Mouse (Mus musculus): ENCODE data around the gene Tmem132d. TPM values are rescaled to one million over a fixed set of nuclear protein-coding genes. Genes with fewer than 3 reads are reported as not detected.
A peak's percentile ranks its signal among the peaks of the same experiment; 100 is the strongest.

Tmem132d gene
- polyA plus RNA-seq, 1 experiment from 2014 or later: 4.1 TPM

DNA sequence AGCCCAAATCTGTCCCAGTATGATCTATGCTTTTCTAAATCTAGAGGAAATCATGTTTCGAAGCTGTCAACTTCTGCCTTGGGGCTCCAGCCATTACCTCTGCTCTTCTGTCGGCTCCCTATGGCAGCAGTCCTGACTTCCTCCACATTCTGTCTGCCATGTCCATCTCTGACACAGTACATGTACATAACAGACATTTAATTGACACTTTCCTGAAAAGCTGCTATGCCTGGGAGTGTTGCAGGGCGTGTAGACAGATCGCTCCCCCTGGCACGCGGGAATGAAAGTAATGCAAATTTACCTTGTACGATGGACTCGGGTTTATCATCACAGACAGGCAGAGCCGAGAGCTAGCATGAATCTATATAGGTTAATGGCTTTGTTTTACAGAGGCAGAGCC lies 241.2 kb downstream of the Tmem132d start:
- no peak overlapping the region for H3K27ac ChIP-seq (replicated peaks; ENCODE audit: low read depth, low read length)
- ATAC-seq (ENCODE audit: low FRiP score, low TSS enrichment): no peak
- H3K4me1 ChIP-seq (ENCODE audit: control insufficient read depth, insufficient read depth, low read length): peaks cover 18% of the 10 kb centered on the region; the same call in 1 of the 2 replicates
- H3K9me3 ChIP-seq (ENCODE audit: control insufficient read depth, low read length): no peaks in the 10 kb centered on the region
- no peaks in the 10 kb centered on the region for H3K36me3 ChIP-seq (ENCODE audit: control insufficient read depth, insufficient read depth, low read length)
- DNase-seq: peak; percentile 66
- no peaks in the 10 kb centered on the region for H3K27me3 ChIP-seq (ENCODE audit: control insufficient read depth, insufficient read depth, low read length)
- H3K9ac ChIP-seq (replicated peaks; ENCODE audit: low read length): no peak overlapping the region
- no peak overlapping the region for H3K4me2 ChIP-seq (ENCODE audit: low read length)
- no peak overlapping the region for H3K4me3 ChIP-seq (replicated peaks; ENCODE audit: low read depth, low read length)
- WGBS: 52% methylated on average over 9 of the region's 9 CpGs

DNA sequence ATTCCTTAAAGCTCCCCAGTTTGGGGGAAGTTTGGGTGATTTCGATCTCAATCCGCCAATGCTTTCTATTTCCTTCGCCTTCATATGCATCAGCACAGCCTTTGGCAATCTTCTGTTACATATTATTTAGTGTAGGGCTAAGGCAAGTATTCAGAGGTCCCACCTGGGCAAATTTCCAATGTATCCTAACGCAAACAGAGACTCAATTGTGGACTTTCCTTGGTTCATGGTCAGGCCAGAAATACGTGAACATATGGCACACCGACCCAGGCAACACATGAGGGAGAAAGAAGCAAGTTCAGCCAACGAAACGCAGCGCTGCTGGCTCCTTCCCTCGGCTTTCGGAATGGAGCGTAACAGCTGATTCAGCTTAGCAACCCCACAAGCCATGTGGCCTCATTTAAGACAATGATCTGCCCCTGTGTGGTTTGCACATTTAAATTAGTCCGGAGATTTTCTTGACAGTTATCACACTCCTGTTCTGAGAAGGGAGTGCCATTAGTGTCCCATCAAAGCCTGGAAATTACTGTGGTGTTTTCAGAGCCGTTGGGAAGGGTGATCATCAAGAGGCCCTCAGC lies 242.5 kb downstream of the Tmem132d start:
- Histone ChIP-seq H3K27me3 (ENCODE audit: control insufficient read depth, insufficient read depth, low read length) (no peaks in the 10 kb centered on the region), H3K9me3 (ENCODE audit: control insufficient read depth, low read length) (no peaks in the 10 kb centered on the region), H3K27ac (replicated peaks; ENCODE audit: low read depth, low read length) (no peak overlapping the region), H3K9ac (replicated peaks; ENCODE audit: low read length) (no peak overlapping the region), H3K4me2 (ENCODE audit: low read length) (no peak overlapping the region), H3K4me3 (replicated peaks; ENCODE audit: low read depth, low read length) (no peak overlapping the region), H3K36me3 (ENCODE audit: control insufficient read depth, insufficient read depth, low read length) (no peaks in the 10 kb centered on the region), H3K4me1 (ENCODE audit: control insufficient read depth, insufficient read depth, low read length) (peaks cover 18% of the 10 kb centered on the region; the same call in 1 of the 2 replicates)
- ATAC-seq (ENCODE audit: low FRiP score, low TSS enrichment): no peak
- WGBS: 68% methylated on average over 14 of the region's 14 CpGs
- DNase-seq: peak; percentile 46

DNA sequence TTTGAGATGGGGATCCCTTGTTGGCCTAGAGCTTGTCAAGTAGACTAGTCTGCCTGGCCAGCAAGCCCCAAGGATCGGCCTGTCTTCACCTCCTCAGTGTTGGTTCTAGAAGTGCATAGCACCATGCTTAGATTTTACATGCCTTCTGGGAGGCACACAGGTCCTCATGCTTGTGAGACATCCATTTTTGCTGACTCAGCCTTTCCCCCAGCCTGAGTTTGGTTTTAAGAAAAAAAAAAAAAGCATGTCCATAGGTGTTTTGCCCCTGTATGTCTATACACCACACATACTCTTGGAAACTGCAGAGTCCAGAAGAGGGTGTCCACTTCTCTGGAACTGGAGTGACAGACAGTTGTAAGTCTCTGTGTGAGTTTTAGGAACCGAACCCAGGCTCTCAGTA lies 256.6 kb downstream of the Tmem132d start:
- Histone ChIP-seq H3K27me3 (ENCODE audit: control insufficient read depth, insufficient read depth, low read length) (no peaks in the 10 kb centered on the region), H3K4me3 (replicated peaks; ENCODE audit: low read depth, low read length) (no peak overlapping the region), H3K4me1 (ENCODE audit: control insufficient read depth, insufficient read depth, low read length) (no peaks in the 10 kb centered on the region), H3K27ac (replicated peaks; ENCODE audit: low read depth, low read length) (no peak overlapping the region), H3K4me2 (ENCODE audit: low read length) (no peak overlapping the region), H3K9me3 (ENCODE audit: control insufficient read depth, low read length) (no peaks in the 10 kb centered on the region), H3K36me3 (ENCODE audit: control insufficient read depth, insufficient read depth, low read length) (no peaks in the 10 kb centered on the region), H3K9ac (replicated peaks; ENCODE audit: low read length) (no peak overlapping the region)
- no peak for DNase-seq
- WGBS: 97% methylated on average over 2 of the region's 2 CpGs
- no peak for ATAC-seq (ENCODE audit: low FRiP score, low TSS enrichment)

DNA sequence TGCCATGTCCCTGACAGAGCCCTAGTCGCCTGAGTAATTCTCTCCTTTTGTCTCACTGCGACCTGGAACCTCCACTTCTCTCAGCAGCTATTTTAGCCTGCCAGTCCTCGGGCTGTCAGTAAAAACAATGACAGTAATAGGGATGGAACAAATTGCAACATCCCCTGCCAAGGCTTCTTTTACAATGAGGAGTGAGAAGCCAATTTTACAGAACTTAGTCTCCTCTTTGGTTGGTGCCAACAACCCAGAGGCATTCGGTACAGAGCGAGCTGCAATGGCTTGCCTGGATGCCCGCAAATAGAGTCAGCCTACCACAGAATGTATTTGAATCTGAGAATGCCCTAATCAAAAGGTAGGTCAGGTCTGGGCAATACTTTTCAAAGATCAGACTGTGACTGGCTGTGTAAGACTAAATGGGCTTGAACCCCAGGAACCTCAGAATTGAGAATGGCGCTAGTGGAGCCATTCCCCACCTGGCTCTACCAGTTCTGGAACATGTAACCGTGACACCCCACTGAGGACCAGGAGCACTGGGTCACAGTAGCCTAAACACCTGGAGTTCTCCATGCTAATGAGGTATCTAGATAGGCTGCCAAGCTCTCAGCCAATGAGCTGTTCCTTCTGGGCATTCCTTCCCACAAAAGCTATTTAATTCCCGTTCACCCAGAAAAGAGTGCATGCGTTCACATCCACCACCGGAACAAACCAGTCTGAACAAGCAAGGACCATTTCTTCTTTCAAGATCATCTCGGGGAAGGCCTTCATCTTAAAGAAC lies 273.8 kb downstream of the Tmem132d start:
- H3K4me2 ChIP-seq (ENCODE audit: low read length): no peak overlapping the region
- no peaks in the 10 kb centered on the region for H3K36me3 ChIP-seq (ENCODE audit: control insufficient read depth, insufficient read depth, low read length)
- no peak overlapping the region for H3K27ac ChIP-seq (replicated peaks; ENCODE audit: low read depth, low read length)
- H3K4me3 ChIP-seq (replicated peaks; ENCODE audit: low read depth, low read length): no peak overlapping the region
- 65% methylated on average over 12 of the region's 12 CpGs for WGBS
- no peaks in the 10 kb centered on the region for H3K4me1 ChIP-seq (ENCODE audit: control insufficient read depth, insufficient read depth, low read length)
- no peak for DNase-seq
- H3K27me3 ChIP-seq (ENCODE audit: control insufficient read depth, insufficient read depth, low read length): no peaks in the 10 kb centered on the region
- no peak overlapping the region for H3K9ac ChIP-seq (replicated peaks; ENCODE audit: low read length)
- no peak for ATAC-seq (ENCODE audit: low FRiP score, low TSS enrichment)
- peaks cover 6% of the 10 kb centered on the region; the same call in 1 of the 2 replicates for H3K9me3 ChIP-seq (ENCODE audit: control insufficient read depth, low read length)

- H3K4me1 ChIP-seq (ENCODE audit: control insufficient read depth, insufficient read depth, low read length): no peaks in the 10 kb centered on the region
- DNase-seq (no peak), ATAC-seq (ENCODE audit: low FRiP score, low TSS enrichment) (no peak)
- 86% methylated on average over 7 of the region's 8 CpGs for WGBS
- no peak overlapping the region for H3K9ac ChIP-seq (replicated peaks; ENCODE audit: low read length)
- H3K27ac ChIP-seq (replicated peaks; ENCODE audit: low read depth, low read length): no peak overlapping the region
- H3K36me3 ChIP-seq (ENCODE audit: control insufficient read depth, insufficient read depth, low read length): no peaks in the 10 kb centered on the region
- H3K27me3 ChIP-seq (ENCODE audit: control insufficient read depth, insufficient read depth, low read length): no peaks in the 10 kb centered on the region
- no peak overlapping the region for H3K4me3 ChIP-seq (replicated peaks; ENCODE audit: low read depth, low read length)
- H3K9me3 ChIP-seq (ENCODE audit: control insufficient read depth, low read length): no peaks in the 10 kb centered on the region
- H3K4me2 ChIP-seq (ENCODE audit: low read length): no peak overlapping the region
These were observed 281.4 kb downstream of the Tmem132d start for GRCm38 (mm10) chr5:128151461-128151860.

DNA sequence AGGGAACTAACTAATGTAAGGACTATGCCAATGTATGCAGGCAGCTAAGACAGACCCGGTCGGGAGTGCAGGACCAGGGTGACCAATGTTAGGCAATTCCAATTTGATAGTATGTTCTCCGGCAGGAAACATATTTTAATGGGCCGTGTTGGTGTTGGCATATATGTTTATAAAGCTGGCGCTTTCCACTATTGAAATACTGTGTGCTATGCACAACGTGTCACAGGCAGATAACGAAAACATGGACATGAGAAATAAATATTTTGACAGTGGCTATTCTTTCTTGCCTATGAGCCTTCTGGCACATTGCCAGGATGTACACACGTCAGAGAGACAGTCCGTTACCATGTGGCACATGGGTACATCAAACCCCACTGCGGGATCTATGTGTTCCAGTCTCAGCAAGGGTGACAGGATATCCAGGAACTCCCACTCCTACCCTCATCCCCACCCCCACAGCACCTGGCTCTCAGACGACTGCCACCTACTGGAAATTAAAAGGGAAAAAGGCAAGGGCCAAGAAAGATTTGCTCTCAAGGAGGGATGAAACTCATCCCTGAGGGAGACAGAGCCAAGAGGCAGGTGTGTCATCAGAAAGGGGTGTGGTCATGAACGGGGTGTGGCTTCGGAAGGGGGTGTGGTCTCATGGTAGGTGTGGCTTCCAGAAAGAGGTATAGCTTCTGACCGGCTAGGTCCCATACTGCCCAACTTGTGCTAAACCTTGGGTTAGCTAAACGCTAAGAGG lies 285.8 kb downstream of the Tmem132d start:
- H3K27ac ChIP-seq (replicated peaks; ENCODE audit: low read depth, low read length): no peak overlapping the region
- H3K4me2 ChIP-seq (ENCODE audit: low read length): no peak overlapping the region
- no peaks in the 10 kb centered on the region for H3K9me3 ChIP-seq (ENCODE audit: control insufficient read depth, low read length)
- 87% methylated on average over 15 of the region's 15 CpGs for WGBS
- H3K36me3 ChIP-seq (ENCODE audit: control insufficient read depth, insufficient read depth, low read length): no peaks in the 10 kb centered on the region
- H3K4me1 ChIP-seq (ENCODE audit: control insufficient read depth, insufficient read depth, low read length): no peaks in the 10 kb centered on the region
- ATAC-seq (ENCODE audit: low FRiP score, low TSS enrichment): no peak
- H3K27me3 ChIP-seq (ENCODE audit: control insufficient read depth, insufficient read depth, low read length): no peaks in the 10 kb centered on the region
- no peak overlapping the region for H3K9ac ChIP-seq (replicated peaks; ENCODE audit: low read length)
- DNase-seq: peak; percentile 14
- no peak overlapping the region for H3K4me3 ChIP-seq (replicated peaks; ENCODE audit: low read depth, low read length)

GRCm38 (mm10) chr5:128144799-128145198 lies 288.1 kb downstream of the Tmem132d start:
- Histone ChIP-seq H3K36me3 (ENCODE audit: control insufficient read depth, insufficient read depth, low read length) (no peaks in the 10 kb centered on the region), H3K9me3 (ENCODE audit: control insufficient read depth, low read length) (no peaks in the 10 kb centered on the region), H3K4me2 (ENCODE audit: low read length) (no peak overlapping the region), H3K4me1 (ENCODE audit: control insufficient read depth, insufficient read depth, low read length) (no peaks in the 10 kb centered on the region), H3K9ac (replicated peaks; ENCODE audit: low read length) (no peak overlapping the region), H3K4me3 (replicated peaks; ENCODE audit: low read depth, low read length) (no peak overlapping the region), H3K27me3 (ENCODE audit: control insufficient read depth, insufficient read depth, low read length) (no peaks in the 10 kb centered on the region), H3K27ac (replicated peaks; ENCODE audit: low read depth, low read length) (no peak overlapping the region)
- DNase-seq: no peak
- WGBS: 91% methylated on average over 3 of the region's 3 CpGs
- ATAC-seq (ENCODE audit: low FRiP score, low TSS enrichment): no peak

DNA sequence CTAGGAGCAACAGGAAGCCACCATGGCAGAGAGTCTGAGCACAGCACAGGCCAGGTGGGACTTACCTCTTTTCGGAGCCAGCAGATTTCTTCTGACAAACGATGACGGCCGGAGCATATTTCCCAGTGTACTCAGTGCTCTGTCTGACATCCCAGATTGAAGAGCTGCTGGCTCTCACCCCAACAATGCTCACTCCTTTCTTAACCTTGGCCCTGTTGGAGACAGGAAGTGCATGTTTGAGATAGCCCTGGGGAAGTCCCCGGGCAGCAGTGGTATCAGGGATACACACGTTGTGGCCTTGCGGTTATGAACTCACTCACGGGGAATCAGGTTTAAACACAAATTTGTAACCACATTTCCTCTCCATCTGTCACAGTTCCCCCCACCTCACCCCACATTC lies 296.1 kb downstream of the Tmem132d start:
- Histone ChIP-seq H3K27ac (replicated peaks; ENCODE audit: low read depth, low read length) (no peak overlapping the region), H3K27me3 (ENCODE audit: control insufficient read depth, insufficient read depth, low read length) (no peaks in the 10 kb centered on the region), H3K9ac (replicated peaks; ENCODE audit: low read length) (no peak overlapping the region), H3K36me3 (ENCODE audit: control insufficient read depth, insufficient read depth, low read length) (no peaks in the 10 kb centered on the region), H3K4me2 (ENCODE audit: low read length) (no peak overlapping the region), H3K4me1 (ENCODE audit: control insufficient read depth, insufficient read depth, low read length) (no peaks in the 10 kb centered on the region), H3K4me3 (replicated peaks; ENCODE audit: low read depth, low read length) (no peak overlapping the region), H3K9me3 (ENCODE audit: control insufficient read depth, low read length) (no peaks in the 10 kb centered on the region)
- ATAC-seq (ENCODE audit: low FRiP score, low TSS enrichment) (no peak), DNase-seq (no peak)
- 93% methylated on average over 8 of the region's 8 CpGs for WGBS
